Mouse (Mus musculus) C2C12 (cell line): ENCODE data around the gene Pak6. TPM values are rescaled to one million over a fixed set of nuclear protein-coding genes. Genes with fewer than 3 reads are reported as not detected.

ENCODE experiments used
- H3K27me3 ChIP-seq: one replicate; pipeline ENCODE4 v1.6.1; 2011; ENCODE audit not compliant: control insufficient read depth, insufficient read depth, insufficient read length
- H3K36me3 ChIP-seq: one replicate; pipeline ENCODE4 v1.6.1; 2011; ENCODE audit not compliant: control insufficient read depth, insufficient read depth
- H3K4me3 ChIP-seq: one replicate; pipeline ENCODE4 v1.5.1; 2011; ENCODE audit warnings: mild to moderate bottlenecking, control low read depth; ENCODE audit not compliant: poor library complexity, insufficient read depth, severe bottlenecking
- H3K79me2 ChIP-seq: one replicate; pipeline ENCODE4 v1.6.1; 2011; ENCODE audit not compliant: control insufficient read depth, insufficient read depth
- H3K79me3 ChIP-seq: one replicate; pipeline ENCODE4 v1.6.1; 2011; ENCODE audit warnings: low read depth, control low read depth
- H3ac ChIP-seq: one replicate; pipeline ENCODE3; 2011; ENCODE audit warnings: low read depth; ENCODE audit not compliant: control insufficient read depth, insufficient read length
- CEBPB ChIP-seq: IDR thresholded peaks from one replicate; pipeline ENCODE4 v1.6.1; 2011; ENCODE audit warnings: low read depth, mild to moderate bottlenecking, control low read depth, moderate library complexity
- CTCF ChIP-seq: IDR thresholded peaks from one replicate; pipeline ENCODE4 v1.5.1; 2011; ENCODE audit not compliant: control insufficient read depth, insufficient read depth, insufficient read length
- FOSL1 ChIP-seq: IDR thresholded peaks from one replicate; pipeline ENCODE4 v1.8.0; 2011; ENCODE audit warnings: mild to moderate bottlenecking, low read length; ENCODE audit not compliant: poor library complexity, insufficient read depth, severe bottlenecking
- MAX ChIP-seq: IDR thresholded peaks from one replicate; pipeline ENCODE4 v1.6.1; 2011; ENCODE audit warnings: mild to moderate bottlenecking, control low read depth
- MYOD1 ChIP-seq: IDR thresholded peaks from one replicate; pipeline ENCODE4 v1.6.1; 2011; ENCODE audit warnings: low read depth; ENCODE audit not compliant: control insufficient read depth, insufficient read length
- MYOG ChIP-seq: IDR thresholded peaks from one replicate; pipeline ENCODE4 v1.6.1; 2011; ENCODE audit not compliant: control insufficient read depth, insufficient read length; ENCODE audit errors: extremely low read depth
- USF1 ChIP-seq: IDR thresholded peaks from one replicate; pipeline ENCODE4 v1.6.1; 2011; ENCODE audit warnings: low read depth, mild to moderate bottlenecking, control low read depth, moderate library complexity
- polyA plus RNA-seq: library from polyadenylated mRNA; unstranded; fragments of >200 nt; fragmentation: generic; extraction: Trizol; gene quantifications from one replicate; pipeline ENCODE4 v1.2.1, GENCODE M21; 2012; ENCODE audit warnings: missing spikeins

The Pak6 gene
- polyA plus RNA-seq, 1 experiment: 0.13 TPM

GRCm38 (mm10) chr2:118697311-118697877 lies 34.3 kb downstream of the Pak6 start:
- Histone ChIP-seq H3K4me3 (no peak overlapping the region), H3K79me3 (no peaks in the 10 kb centered on the region), H3K27me3 (peaks cover 15% of the 10 kb centered on the region), H3ac (no peak overlapping the region), H3K36me3 (no peaks in the 10 kb centered on the region), H3K79me2 (no peaks in the 10 kb centered on the region)
- TF ChIP-seq MAX: no peak
- no peak for TF ChIP-seq USF1
- no peak for TF ChIP-seq CEBPB
- no peak for TF ChIP-seq FOSL1
- TF ChIP-seq MYOD1: no peak
- TF ChIP-seq MYOG: no peak
- no peak for TF ChIP-seq CTCF

- Histone ChIP-seq H3K79me3 (no peaks in the 10 kb centered on the region), H3K36me3 (no peaks in the 10 kb centered on the region), H3K79me2 (no peaks in the 10 kb centered on the region), H3ac (no peak overlapping the region), H3K4me3 (no peak overlapping the region), H3K27me3 (peaks cover 20% of the 10 kb centered on the region)
- no peak for TF ChIP-seq CTCF
- no peak for TF ChIP-seq MYOG
- no peak for TF ChIP-seq USF1
- TF ChIP-seq MYOD1: no peak
- TF ChIP-seq MAX: no peak
- no peak for TF ChIP-seq FOSL1
- TF ChIP-seq CEBPB: no peak
These were observed 34.9 kb downstream of the Pak6 start for GRCm38 (mm10) chr2:118697955-118698354.

GRCm38 (mm10) chr2:118700179-118701062 lies 37.3 kb downstream of the Pak6 start:
- Histone ChIP-seq H3K79me2 (no peaks in the 10 kb centered on the region), H3K4me3 (no peak overlapping the region), H3K79me3 (no peaks in the 10 kb centered on the region), H3ac (no peak overlapping the region), H3K27me3 (peaks cover 31% of the 10 kb centered on the region), H3K36me3 (no peaks in the 10 kb centered on the region)
- TF ChIP-seq MAX: no peak
- TF ChIP-seq CTCF: peak; percentile 91
- TF ChIP-seq FOSL1: no peak
- TF ChIP-seq USF1: no peak
- TF ChIP-seq MYOD1: no peak

- Histone ChIP-seq H3ac (no peak overlapping the region), H3K36me3 (no peaks in the 10 kb centered on the region), H3K79me2 (no peaks in the 10 kb centered on the region), H3K27me3 (peaks cover 36% of the 10 kb centered on the region), H3K4me3 (no peak overlapping the region), H3K79me3 (no peaks in the 10 kb centered on the region)
- TF ChIP-seq USF1: no peak
- no peak for TF ChIP-seq FOSL1
- TF ChIP-seq CTCF: no peak
- TF ChIP-seq CEBPB: no peak
- TF ChIP-seq MAX: no peak
- no peak for TF ChIP-seq MYOD1
- TF ChIP-seq MYOG: no peak
These were observed 38.1 kb downstream of the Pak6 start for GRCm38 (mm10) chr2:118701161-118701560.

- Histone ChIP-seq H3K36me3 (no peaks in the 10 kb centered on the region), H3K79me3 (no peaks in the 10 kb centered on the region), H3ac (no peak overlapping the region), H3K27me3 (peaks cover 44% of the 10 kb centered on the region), H3K79me2 (no peaks in the 10 kb centered on the region), H3K4me3 (no peak overlapping the region)
- TF ChIP-seq CTCF (no peak), MYOG (no peak), MAX (no peak), FOSL1 (no peak), USF1 (no peak), CEBPB (no peak), MYOD1 (no peak)
These were observed 39.1 kb downstream of the Pak6 start for GRCm38 (mm10) chr2:118701971-118702882.
